Mouse (Mus musculus) liver, postnatal 0 days (tissue): Measurements from ENCODE around the gene Atoh1.

Experiments
- CTCF ChIP-seq: sonication (generic); IDR thresholded peaks from 2 replicates; pipeline ENCODE4 v1.5.1; 2016; ENCODE audit warnings: antibody characterized with exemption, low read depth
- EP300 ChIP-seq: IDR thresholded peaks from 2 replicates; pipeline ENCODE4 v1.6.1; 2016; ENCODE audit warnings: antibody characterized with exemption, low read depth, mild to moderate bottlenecking

DNA sequence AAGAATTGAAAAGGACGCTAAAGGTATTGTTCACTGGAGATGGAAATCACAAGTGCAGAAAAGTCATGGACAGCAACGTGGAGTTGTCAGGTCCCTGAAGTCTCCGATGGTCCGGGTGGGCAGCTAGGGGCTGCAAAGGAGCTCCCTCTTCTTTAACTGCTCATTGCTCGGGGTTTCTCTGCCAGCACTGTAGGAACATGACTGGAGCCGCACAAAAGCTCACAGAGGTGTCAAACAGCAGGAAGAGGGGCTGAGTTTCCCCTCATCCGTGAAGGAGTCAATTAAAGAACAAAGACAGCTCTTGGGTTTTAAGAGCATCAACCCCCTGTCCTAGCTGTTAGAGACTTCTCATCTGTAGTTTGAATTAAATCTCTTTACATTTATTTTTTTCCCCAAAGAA is 44.5 kb downstream of the Atoh1 start:
- TF ChIP-seq EP300: no peak
- no peak for TF ChIP-seq CTCF
